Mouse (Mus musculus) hindbrain, embryonic 12.5 days (tissue): ENCODE data around the gene Polm. TPM values are rescaled to one million over a fixed set of nuclear protein-coding genes. Genes with fewer than 3 reads are reported as not detected.

Source experiments
- ATAC-seq: fragments of 200-750 bp; cut with Nextera tagmentation; 2 replicates; pipeline ENCODE4 v1.8.0; 2017; ENCODE audit warnings: moderate TSS enrichment; ENCODE audit not compliant: low FRiP score
- H3K27ac ChIP-seq: fragments of 300-500 bp; sonication (generic); 2 replicates; pipeline ENCODE4 v1.5.1; 2016; ENCODE audit warnings: mild to moderate bottlenecking
- H3K27me3 ChIP-seq: fragments of 300-500 bp; sonication (generic); 2 replicates; pipeline ENCODE4 v1.6.1; 2016; ENCODE audit warnings: mild to moderate bottlenecking
- H3K36me3 ChIP-seq: fragments of 300-500 bp; sonication (generic); 2 replicates; pipeline ENCODE4 v1.6.1; 2016; ENCODE audit warnings: mild to moderate bottlenecking
- H3K4me1 ChIP-seq: fragments of 300-500 bp; sonication (generic); 2 replicates; pipeline ENCODE4 v1.6.1; 2016
- H3K4me2 ChIP-seq: fragments of 300-500 bp; sonication (generic); replicated peaks from 2 replicates; pipeline ENCODE4 v1.6.1; 2016; ENCODE audit warnings: mild to moderate bottlenecking
- H3K4me3 ChIP-seq: fragments of 300-500 bp; sonication (generic); 2 replicates; pipeline ENCODE4 v1.5.1; 2016; ENCODE audit warnings: mild to moderate bottlenecking
- H3K9ac ChIP-seq: fragments of 300-500 bp; sonication (generic); 2 replicates; pipeline ENCODE4 v1.6.1; 2016; ENCODE audit warnings: mild to moderate bottlenecking, moderate library complexity
- H3K9me3 ChIP-seq: fragments of 300-500 bp; sonication (generic); replicated peaks from 2 replicates; pipeline ENCODE4 v1.6.1; 2016; ENCODE audit warnings: mild to moderate bottlenecking
- WGBS: fragments of 180-500 bp; shearing (Covaris S2); methylation state at CpG from one replicate; pipeline ENCODE4 v1.1.7; 2016; 5-methylcytosine and 5-hydroxymethylcytosine counted together
- polyA plus RNA-seq: library from polyadenylated mRNA; unstranded; fragments of >200 nt; fragmentation: Nextera tagmentation; extraction: Ambion mirVana; gene quantifications from 2 replicates; pipeline ENCODE4 v1.2.1, GENCODE M21; 2016

Gene Polm
- polyA plus RNA-seq, 1 experiment from 2014 or later, result 8.5 TPM

DNA sequence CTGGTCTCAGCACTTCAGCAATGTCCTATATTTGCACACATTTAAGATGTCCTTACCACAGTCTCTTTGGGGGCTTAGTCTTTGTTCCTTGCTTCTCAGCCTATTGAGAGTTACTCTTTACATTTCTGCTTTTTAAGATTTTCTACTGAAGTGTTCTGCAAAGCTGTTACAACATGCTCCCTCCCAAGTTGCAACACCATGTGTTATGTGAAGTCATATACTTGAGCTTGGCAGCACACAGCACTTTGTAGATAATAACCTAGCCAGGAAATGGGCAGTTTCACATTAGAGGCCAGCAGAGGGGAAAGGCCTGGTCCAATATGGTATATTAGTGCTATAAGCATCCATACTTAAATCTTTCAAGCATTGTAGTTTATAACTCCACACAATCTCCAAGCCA lies 52.1 kb downstream of the Polm start:
- peaks cover 21% of the 10 kb centered on the region for H3K4me1 ChIP-seq
- no peak overlapping the region for H3K9ac ChIP-seq
- H3K4me2 ChIP-seq, result no peak overlapping the region
- H3K27ac ChIP-seq, result no peak overlapping the region
- H3K9me3 ChIP-seq, result no peaks in the 10 kb centered on the region
- H3K36me3 ChIP-seq, result no peaks in the 10 kb centered on the region; the same call in 1 of the 2 replicates
- no peak for ATAC-seq
- no peaks in the 10 kb centered on the region for H3K27me3 ChIP-seq
- no peak overlapping the region for H3K4me3 ChIP-seq

- no peaks in the 10 kb centered on the region for H3K9me3 ChIP-seq
- H3K9ac ChIP-seq, result no peak overlapping the region
- peaks cover 3% of the 10 kb centered on the region for H3K4me1 ChIP-seq
- peaks cover 4% of the 10 kb centered on the region; the same call in 1 of the 2 replicates for H3K36me3 ChIP-seq
- H3K27ac ChIP-seq, result no peak overlapping the region
- no peak overlapping the region for H3K4me3 ChIP-seq
- 70% methylated on average over 8 of the region's 8 CpGs for WGBS
- H3K4me2 ChIP-seq, result no peak overlapping the region
- no peak for ATAC-seq
- no peaks in the 10 kb centered on the region for H3K27me3 ChIP-seq
These were observed 55.4 kb downstream of the Polm start for GRCm38 (mm10) chr11:5782199-5782944.

DNA sequence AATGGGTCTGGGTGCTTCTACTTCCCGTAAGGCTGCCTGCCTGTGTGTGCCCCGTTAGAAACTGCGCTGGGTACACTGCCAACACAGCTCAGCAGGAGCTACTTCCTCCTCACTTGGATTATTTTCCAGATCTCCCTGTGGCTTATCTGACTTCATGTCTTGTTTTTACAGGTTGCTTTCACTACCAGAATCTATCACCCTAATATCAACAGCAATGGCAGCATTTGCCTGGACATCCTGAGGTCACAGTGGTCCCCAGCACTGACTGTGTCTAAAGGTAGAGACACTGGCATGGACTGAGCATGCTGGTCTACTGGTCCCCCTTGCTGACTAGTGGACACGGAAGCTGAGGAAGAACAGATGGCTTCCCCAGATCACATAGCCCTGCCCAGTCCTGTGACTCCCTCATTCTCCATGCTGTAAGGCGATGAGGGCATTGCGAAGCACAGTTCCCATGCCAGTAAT lies 57.7 kb downstream of the Polm start:
- H3K9me3 ChIP-seq, result no peaks in the 10 kb centered on the region
- H3K9ac ChIP-seq, result no peak overlapping the region
- no peak for ATAC-seq
- H3K27me3 ChIP-seq, result no peaks in the 10 kb centered on the region
- H3K4me3 ChIP-seq, result no peak overlapping the region
- no peaks in the 10 kb centered on the region for H3K4me1 ChIP-seq
- WGBS, result 92% methylated on average over 6 of the region's 6 CpGs
- H3K36me3 ChIP-seq, result peaks cover 4% of the 10 kb centered on the region; the same call in 1 of the 2 replicates
- no peak overlapping the region for H3K4me2 ChIP-seq
- no peak overlapping the region for H3K27ac ChIP-seq

GRCm38 (mm10) chr11:5778481-5778880 lies 59.3 kb downstream of the Polm start:
- WGBS, result 77% methylated on average over 2 of the region's 2 CpGs
- no peak for ATAC-seq

More at GRCm38 (mm10) chr11:5778481-5778880, 59.3 kb downstream of the Polm start:
- Histone ChIP-seq H3K27ac (no peak overlapping the region), H3K4me3 (no peak overlapping the region), H3K36me3 (peaks cover 4% of the 10 kb centered on the region; the same call in 1 of the 2 replicates), H3K9ac (no peak overlapping the region), H3K4me2 (no peak overlapping the region), H3K4me1 (no peaks in the 10 kb centered on the region), H3K27me3 (no peaks in the 10 kb centered on the region), H3K9me3 (no peaks in the 10 kb centered on the region)

Other genes with a start within 250 kb of the Polm start
- gene Mrps24, start 122.3 kb downstream of the Polm start, polyA plus RNA-seq, result 137 and 162 TPM in 2 replicates
- gene Urgcp, start 75.6 kb downstream of the Polm start, polyA plus RNA-seq, result 26.1 and 26.6 TPM in 2 replicates
- gene Dbnl, start 49.5 kb downstream of the Polm start, polyA plus RNA-seq, result 145 and 153 TPM in 2 replicates
- 6.6 and 13.2 TPM in 2 replicates for gene Pgam2, start 34.3 kb downstream of the Polm start, polyA plus RNA-seq
- gene Aebp1, start 23.9 kb upstream of the Polm start, polyA plus RNA-seq, result 41.4 and 52.2 TPM in 2 replicates
- gene Pold2, start 40.3 kb upstream of the Polm start, polyA plus RNA-seq, result 79.6 and 84.1 TPM in 2 replicates
- gene Myl7, start 60.8 kb upstream of the Polm start, polyA plus RNA-seq, result 1.1 and 1.7 TPM in 2 replicates
- gene Gck, start 112.1 kb upstream of the Polm start, polyA plus RNA-seq, result 3.6 and 4.0 TPM in 2 replicates
- gene Ykt6, start 117.7 kb upstream of the Polm start, polyA plus RNA-seq, result 59.0 and 60.9 TPM in 2 replicates
- gene Camk2b, start 228.3 kb upstream of the Polm start, polyA plus RNA-seq, result 16.5 and 17.3 TPM in 2 replicates